Mouse (Mus musculus): ENCODE data around the gene Parp6.

GRCm38 (mm10) chr9:59680534-59680875, 63.4 kb downstream of the Parp6 start:
- no peak for TF ChIP-seq CTCF (IDR thresholded peaks at IDR 0.05; ENCODE audit: low read depth, low read length)
- TF ChIP-seq GATA1 (IDR thresholded peaks at IDR 0.05; ENCODE audit: borderline replicate concordance, low read length) = no peak
